Mouse (Mus musculus): ENCODE results near the gene Cwc25.

DNA sequence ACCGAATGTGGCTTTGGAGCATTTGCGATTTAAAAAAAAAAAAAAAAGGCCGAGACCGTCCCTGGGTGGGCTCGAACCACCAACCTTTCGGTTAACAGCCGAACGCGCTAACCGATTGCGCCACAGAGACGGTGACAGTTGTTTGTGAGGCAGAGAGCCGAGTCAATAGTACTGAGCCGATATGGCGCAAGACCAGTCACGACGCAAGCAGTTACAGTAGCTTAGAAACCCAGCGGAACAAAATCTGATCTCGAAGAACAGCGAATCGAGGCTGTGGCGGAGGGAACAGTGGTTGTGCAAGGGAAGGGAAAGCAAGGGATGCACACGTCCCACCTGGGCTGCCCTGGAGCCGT lies 64.0 kb downstream of the Cwc25 start:
- no peak for TF ChIP-seq CTCF (IDR thresholded peaks at IDR 0.05; ENCODE audit: extremely low read depth, insufficient read length, insufficient replicate concordance, low read depth, low read length)
- TF ChIP-seq POLR2A (IDR thresholded peaks at IDR 0.05; ENCODE audit: low read depth, low read length), result no peak
